Mouse (Mus musculus) granulocyte monocyte progenitor cell, adult 5-6 weeks (primary cell): Measurements from ENCODE around the gene Cd160. TPM values are rescaled to one million over a fixed set of nuclear protein-coding genes. Genes with fewer than 3 reads are reported as not detected.

Source experiments
- ATAC-seq: replicated peaks from 2 replicates; pipeline ENCODE4 v1.8.0; 2016; ENCODE audit warnings: mild to moderate bottlenecking, moderate TSS enrichment, inconsistent platforms; ENCODE audit not compliant: poor library complexity, severe bottlenecking
- total RNA-seq, 2 experiments: library from RNA; stranded (forward) in 1 of 2; stranded (reverse) in 1 of 2; fragments of 200-712, 200-1000 nt in 1 of 2; fragments of >200 nt in 1 of 2; fragmentation: Nextera tagmentation in 1 of 2; gene quantifications; 2 replicates each; pipeline ENCODE4 v1.2.3; 2014 to 2017

The Cd160 gene
- total RNA-seq, 2 experiments from 2014 or later = 0.62 TPM; not detected in 1

DNA sequence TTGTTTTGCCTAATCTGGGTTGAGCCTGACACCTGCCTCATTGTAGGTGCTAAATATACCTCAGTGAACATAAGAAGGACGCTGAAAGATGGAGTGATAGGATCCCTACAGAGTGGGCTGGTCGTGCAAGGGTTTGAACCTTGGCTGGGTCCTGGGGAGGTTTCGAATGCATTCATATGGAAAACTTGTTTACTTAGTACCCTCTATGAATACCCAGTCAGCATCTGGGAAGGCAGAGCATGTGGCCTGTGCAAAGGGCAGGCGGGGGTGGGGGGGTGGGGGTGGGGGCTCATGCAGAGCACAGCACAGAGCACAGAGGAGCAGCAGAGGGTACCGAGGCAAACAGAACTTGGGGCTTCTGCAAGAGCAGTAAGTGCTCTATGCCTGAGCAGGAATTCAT, 3.8 kb upstream of the Cd160 start:
- no peak for ATAC-seq

DNA sequence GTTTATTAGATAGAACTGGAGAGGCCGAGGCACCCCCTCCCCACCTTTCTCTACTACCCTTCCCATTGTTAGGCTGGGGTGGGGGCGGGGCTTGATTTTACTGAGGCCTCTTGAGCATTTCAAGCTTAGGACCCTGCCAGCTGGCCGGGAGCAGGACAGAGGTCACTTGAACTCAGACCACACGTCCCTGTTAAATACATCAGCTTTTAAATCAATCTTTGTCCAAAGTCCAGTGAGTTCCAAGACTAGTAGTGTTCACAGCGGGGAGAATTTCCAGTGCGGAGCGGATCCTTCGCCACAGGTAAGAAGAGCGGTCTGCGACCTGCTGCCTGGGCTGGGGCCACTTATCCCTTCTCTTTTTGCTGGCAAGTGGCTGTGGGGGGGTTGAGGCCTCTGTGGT, 705 bp upstream of the Cd160 start:
- ATAC-seq = no peak

DNA sequence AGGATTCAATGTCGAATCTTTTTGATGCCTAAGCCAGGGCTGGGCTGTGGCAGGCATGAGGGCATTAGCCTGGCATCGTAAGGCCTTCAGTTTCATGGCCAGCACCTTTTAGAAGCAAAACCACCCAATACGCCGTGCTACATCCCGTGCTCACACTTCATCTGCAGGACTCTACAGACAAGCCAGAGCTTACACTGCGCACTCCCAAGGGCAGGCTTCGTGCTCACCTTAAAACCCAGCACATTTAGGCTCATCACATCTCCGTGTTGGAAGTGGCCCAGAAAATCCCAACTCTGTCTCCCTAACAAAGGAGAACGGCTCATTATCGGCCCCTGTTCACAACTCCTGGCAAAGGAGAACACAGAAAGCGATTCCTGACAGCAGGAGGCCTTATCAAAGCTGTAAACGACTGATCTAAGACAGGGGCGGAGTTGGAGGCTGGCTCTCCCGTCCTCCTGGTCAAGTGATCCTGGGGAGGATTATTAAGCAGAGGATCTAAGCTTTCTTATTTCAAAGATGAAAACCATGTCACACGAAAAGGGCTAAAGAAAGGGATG, 765 bp downstream of the Cd160 start:
- no peak for ATAC-seq

DNA sequence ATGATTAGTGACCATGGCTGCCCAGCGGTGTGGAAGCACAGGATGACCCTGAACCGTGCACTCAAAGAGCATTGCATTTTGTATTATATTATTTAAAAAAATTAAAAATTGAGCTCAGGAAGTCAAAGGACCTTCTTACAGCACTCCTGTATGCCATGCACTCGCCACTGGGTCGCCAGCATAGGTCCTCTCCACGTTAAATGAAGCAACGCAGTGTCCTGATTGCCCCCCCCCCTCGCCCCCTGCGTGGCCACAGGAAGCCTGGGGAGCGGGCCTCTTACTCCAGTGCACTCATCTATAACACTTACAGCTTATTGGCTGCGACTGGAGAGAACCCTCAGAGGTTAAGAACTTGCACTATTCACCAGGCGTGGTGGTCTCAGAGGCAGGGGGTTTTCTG, 3.9 kb downstream of the Cd160 start:
- ATAC-seq = no peak

DNA sequence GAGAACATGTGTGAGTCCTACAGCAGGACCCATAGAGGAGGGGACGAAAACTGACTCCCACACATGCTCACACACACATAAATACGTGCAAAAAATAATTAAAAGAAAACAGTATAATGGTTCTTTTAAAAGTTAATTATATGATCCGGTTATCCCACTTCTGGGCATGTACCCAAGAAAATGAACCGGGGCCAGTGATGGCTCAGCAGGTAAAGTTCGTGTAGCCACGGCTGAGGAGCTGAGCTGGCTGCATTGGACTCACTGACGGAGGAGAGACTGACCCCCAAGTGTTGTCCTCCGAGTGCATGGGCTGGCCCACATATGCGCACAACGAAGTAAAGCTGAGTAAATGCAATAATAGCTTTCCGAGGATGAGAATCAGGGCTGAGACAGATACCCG, 4.5 kb downstream of the Cd160 start:
- ATAC-seq = no peak

DNA sequence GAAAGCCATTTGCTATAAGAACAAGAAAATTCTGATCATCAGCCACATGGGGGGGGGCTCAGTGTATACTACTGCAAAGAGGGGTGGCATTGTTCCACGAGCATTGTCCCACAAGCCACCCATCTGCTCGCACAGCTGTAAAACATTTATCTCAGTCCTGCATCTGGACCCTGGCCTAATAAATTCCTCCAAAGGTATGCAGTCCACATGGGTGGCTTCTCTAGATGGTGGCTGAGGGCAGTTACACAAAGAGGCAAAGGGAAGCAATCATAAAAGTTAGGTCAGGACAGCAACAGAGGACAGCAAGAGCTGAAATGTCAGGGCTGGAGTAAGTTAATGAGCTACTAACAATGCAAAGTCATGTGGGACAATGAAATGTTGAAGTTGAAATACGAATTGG, 5.5 kb downstream of the Cd160 start:
- ATAC-seq = no peak

DNA sequence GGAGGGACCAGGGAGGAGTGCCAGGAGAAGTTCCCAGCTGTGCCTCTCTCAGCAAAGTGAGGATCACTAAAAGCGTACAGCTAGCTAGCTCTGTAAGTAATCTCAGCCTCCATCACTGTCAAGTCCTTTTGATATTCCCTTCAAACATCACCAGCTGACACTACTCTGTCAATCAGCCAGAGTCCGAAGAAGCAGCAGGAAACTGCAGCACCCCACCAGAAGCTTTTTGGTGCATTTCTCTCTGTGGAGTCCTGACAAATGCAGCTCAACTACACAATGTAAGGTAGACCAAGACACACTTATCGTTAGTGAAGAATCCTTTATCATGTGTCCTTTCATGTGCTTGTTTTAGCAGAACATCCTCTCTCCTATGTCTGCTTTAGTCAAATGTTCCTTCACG, 7.6 kb downstream of the Cd160 start:
- no peak for ATAC-seq

DNA sequence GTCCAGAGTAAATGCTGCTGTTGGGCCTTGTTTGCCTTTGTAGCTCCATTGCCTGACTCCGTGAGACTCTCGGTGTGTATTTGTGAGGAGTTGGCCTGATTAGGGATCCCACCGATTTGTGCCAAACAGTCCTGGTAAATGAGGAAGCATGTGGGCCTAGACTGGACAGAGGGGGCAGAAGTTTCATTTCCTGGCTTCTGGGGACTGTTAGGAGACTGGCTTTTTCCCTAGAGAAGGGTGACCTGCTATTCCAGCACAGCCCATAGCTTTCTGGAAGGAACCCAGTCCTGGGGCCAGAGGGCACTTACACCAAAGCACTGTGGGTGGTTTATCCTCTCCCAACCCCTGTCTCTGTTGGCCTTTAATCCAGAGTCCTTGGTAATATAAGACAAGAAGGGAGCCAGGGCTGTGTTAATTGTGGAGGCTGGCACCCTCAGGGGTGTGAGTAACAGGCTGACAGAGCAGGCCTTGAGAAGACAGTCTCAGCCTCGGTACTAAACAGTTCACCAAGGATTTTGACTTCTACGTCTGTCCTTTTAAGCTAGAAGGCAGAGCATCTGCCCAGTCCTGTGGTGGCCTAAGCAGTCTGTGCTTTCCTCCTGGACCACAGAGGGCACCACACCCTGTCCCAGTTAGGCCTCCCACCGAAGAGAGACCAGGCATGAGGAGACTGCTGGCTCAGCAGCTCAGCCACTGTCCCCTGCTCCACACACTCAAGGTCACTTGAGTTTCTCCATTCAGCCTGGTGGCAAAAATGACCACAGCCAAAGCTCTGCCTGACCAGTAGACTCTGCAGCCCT, 8.8 kb downstream of the Cd160 start:
- peak; percentile 59 for ATAC-seq

DNA sequence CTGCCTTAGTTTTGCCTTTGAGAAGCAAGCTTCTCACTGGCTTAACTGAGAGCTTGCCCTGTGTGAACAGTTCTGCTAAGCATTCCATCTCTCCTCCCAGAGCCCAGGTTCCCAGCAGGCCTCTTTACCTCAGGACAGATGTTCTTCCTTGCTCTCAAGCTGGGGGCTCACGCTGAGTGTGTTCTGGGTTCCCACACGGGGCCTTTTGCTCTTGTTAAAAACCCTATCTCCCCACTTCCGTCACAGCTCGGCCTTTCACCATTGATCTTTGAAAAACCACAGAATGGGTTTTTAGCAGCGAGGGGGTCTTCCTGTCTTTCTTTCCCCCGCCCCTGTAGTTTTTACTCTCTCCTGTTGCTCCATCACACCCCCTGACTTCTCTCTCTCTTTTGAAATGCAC, 14.8 kb downstream of the Cd160 start:
- ATAC-seq = peak; percentile 21

DNA sequence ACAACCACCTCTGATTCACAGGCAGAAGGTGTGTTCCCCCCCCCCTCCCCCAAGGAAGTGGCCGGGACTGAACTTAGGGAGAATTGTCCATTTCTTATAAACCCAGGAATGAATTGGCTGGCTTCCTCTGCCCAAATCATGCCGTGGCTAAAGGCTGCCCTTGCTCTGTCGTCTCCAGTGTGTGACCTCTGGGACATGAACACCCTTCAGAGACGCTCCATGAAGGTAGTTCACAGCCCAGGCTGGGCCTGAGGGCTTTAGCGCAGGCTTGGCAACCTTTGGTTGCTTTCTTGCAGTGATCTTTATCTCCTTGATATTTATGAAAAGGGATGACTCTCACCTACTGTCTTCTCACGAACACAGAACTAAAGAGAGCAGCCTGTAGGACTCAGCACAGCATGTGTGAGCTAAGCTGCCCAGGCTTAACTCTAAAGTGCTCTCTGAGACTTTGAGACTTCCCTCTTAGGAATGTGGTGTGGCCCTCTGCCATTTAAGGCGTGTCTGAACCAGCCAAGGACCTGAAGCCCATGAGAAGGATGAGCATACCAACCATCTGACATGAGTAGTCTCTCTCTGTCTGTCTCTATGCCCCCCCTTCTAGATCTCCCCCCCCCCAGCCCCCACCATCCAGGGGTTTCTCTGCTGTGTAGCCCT, 15.4 kb downstream of the Cd160 start:
- ATAC-seq = peak; percentile 47

DNA sequence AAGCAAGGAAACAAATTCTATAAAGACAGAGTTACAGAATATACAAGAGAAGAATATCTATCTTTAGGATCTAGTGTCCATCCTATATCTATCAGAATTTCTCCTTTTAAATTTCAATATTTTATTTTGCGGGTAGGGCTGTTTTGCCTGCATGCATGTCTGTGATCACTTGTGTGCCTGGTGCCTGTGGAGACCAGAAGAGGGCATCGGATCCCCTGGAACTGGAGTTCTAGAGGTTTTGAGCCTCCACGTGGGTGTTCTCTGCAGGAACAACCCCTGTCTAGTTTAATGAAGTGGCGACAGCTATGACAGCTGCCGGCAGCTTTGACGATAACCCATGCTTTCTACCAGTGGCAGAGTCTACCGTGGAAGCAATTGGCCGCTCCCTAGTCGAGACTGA, 16.0 kb downstream of the Cd160 start:
- peak; percentile 60 for ATAC-seq

DNA sequence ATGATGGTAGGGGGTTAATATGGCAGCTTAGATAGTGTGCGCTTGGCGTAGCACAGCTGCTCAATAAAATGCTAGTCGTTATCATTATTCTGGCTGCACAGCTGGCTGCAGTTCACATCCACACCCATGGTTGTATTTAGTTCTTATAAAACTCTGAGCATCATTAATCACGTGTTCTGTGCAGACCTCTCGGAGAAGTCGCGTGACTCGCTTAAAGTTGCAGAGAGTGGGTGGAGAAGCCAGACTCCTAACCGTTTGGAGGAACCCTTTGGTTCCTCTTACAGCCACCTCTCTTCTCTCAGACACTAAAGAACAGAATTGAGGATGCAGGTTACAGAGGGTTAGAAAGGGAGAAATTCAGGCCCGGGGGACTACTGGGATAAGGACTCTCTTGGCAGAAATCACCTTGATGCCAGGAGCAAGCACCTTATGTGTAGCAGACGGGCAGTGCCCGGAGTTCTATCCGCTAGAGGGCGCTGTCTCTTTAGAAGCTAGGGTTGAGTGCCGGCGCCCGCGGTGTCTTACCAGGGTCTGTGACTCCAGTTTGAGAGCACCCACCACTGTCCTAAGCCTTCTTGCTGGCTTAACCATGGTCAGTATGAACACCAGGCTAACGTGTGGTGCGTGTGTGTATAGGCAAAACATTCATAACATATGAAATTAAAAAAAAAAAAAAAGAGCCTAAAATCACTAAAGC, 16.6 kb downstream of the Cd160 start:
- peak; percentile 71 for ATAC-seq

DNA sequence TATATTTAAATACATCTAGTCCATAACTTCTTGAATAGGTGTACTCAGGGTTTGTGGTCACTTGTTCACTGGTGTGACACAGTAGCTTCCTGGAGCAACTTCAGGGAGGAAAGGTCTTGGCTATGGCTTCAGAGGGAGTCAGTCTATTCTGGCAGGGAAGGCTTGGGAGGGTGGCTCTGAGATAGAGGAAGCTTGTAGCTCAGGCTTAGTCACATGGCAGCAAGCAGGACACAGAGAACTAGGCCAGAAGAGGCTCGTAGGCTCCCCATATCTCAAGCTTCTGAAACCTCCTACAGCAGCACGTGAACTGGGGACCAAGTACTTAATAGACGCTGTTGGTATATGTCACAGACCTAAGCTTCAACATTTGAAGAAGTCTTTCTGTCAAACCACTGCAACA, 17.9 kb downstream of the Cd160 start:
- ATAC-seq = no peak

DNA sequence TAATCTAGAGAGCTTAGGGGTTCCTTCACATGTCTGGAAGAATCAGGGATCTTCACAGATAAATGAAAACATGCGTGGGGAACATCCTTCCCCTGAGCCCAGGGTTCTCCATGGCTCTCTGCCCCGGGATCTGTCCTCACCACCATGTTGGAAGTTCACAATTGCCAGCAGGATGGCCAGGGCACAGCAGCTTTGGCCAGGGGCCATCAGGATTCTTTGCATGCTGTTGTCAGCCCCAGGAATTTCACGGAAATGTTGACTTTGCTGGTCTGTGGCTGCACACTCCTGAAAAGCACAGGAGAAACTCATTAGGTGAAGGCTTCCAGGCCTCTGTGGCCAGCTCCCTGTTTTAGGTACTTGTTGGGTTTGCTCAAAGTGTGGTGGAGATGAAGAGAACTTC, 20.5 kb downstream of the Cd160 start:
- no peak for ATAC-seq

DNA sequence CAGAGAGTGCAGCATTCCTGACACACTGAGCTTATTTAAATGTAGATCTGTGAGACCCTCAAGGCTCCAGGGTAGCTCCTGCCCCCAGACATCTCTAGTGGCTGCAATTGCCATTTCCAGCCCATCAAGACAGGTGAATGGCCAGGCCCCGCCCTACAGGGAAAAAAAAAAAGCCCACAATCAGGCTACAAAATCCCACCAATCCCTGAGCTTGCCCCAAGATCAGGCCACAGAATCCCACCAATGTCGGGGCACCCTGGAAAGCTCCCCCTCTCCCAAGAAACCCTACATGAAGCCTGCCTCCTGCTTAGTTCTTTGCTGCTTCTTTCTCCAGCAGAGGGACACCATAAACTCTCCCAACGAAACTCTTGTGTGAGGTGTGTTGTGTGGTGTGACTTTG, 21.0 kb downstream of the Cd160 start:
- no peak for ATAC-seq

DNA sequence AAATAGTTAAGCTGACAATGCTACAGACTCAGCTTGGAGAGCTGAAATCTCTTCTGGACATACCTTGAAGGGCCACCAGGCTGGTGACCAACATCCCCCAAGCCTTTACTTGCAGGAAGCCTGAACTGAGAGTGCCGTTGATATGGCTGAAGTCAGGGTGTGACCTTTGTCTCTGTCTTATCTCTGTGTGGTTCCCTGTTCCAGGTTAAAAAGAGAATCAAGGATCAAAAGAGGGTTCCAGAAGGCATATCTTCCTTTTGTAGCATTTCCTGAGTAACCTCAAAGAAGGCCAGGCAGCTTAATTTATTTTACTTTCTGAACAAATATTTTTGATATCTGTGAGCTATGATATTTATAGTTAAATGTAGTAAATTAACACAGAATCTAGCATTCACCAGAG, 26.9 kb downstream of the Cd160 start:
- no peak for ATAC-seq

DNA sequence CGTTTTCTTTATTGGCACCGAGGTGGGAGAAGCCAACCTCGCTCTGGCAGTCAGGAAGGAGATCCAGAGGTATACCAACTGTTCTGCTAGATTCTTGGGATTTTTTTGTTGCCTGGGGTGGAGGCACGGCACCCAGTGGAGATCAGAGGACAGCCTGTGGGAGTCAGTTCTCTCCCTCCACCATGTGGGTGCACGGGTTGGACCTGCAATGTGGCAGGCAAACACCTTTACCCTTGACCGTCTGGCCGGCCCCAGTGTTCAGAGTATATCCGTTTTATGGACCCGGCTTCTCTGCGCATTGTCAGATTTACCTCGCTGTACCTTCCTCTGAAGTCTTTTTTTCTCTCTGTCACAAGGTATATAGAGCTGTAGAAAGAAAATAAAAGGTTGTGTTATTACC, 28.9 kb downstream of the Cd160 start:
- ATAC-seq = no peak

DNA sequence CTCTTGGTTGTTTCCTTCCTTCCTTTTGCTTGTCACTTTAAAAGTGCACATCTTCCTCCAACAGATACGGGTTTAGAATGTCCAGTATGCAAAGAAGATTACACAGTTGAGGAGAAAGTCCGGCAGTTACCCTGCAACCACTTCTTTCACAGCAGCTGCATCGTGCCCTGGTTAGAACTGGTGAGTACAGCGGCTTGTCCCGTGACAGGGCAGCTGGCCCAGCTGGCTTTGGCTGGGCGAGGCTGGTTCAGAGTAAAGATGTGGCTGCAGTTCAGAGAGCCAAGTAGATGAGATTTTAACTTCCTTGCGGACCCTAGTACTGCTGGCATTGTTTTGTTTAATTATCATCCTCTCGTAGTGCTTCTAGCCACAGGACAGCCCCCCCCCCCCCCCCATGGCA, 40.6 kb downstream of the Cd160 start:
- ATAC-seq = no peak

DNA sequence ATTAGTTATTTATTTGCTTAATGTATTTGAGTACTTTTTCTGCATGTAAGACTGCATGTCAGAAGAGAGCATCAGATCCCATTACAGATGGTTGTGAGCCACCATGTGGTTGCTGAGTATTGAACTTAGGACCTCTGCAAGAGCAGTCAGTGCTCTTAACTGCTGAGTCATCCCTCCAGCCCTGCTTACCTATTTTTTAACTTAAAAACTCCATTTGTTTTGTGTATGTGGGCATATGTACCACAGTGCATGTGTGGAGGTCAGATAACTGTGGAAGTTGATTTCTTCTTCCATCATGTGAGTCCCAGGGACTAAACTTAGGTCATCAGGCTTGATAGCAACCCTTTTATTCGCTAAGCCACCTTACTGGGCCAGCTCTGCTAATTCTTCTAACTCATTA, 41.4 kb downstream of the Cd160 start:
- ATAC-seq = no peak

DNA sequence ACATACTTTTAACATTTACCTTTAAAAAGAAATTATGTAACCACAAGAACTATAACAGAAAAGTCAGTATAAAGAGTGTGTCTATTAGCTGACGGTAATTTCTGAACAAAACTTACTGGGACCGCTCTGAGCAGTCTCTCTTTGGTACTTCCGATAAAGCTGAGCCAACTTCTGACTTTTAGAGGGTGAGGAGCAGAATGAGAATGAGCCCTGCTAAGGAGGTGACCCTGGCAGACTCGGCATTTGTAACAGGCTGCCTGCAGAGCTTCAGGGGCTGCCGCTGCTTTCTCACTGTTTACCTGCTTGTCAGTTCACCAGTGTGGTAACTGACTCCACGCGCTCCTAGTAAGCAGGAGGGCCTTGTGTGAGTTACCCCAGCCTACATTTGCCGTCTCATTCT, 46.9 kb downstream of the Cd160 start:
- ATAC-seq = no peak

DNA sequence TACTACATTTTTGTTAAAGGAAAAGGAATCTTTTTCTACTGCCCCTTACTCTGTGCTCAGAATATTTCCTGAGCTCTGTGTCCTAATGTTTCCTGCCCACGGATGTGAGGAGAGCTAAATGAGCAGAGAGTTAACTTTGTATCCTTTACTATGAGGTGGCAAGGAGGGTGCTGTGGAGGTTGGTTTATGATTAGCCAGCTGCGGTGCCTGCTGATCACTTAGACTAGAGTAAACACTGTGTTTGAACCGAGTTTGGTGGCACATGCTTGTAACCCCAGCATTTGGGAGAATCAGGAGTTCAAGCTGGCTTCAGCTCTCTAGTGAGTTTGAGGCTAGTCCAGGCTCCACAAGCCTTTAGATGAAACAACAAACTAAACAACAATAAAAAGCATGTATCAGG, 52.0 kb downstream of the Cd160 start:
- ATAC-seq = no peak
